12 mouse cellular contexts compared by ENCODE assay signal in the genomic region with DNA sequence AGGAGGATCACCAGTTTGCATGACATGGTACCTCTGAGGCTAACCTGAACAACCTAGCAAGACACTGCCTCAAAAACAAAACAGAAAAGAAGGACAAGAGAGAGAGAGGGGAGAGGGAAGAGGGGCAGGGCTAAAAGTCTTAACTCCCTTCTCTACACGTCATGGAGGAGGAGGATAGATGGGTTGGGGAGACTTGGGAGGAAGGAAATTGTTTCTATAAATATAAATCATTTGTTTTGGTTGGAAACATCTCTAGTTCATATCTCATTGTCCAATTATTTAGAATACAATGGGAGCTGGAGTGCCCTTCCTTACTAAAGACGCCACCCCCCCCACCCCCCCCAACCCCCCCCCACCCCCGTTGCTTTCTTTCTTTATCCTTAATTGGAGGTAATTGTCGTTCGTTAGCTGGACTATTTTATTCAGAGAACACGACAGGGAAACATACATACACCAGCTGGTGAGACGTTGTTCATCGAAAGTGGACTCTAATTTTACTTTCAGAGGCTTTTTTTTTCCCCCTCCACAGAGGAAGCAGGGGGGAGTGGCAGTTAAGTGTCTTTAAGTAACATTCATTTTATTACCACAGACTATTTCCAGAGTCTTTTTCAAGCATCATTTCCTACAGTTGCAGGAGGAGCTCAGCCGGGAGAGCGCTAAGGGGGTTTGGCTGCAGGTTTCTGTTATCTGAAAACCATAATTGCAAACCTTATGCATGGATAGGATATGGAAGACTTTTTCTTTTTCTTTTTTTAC.
DNase-seq lines count a peak whose midpoint lies in the region; ATAC-seq and TF ChIP-seq lines count a peak whose summit lies in the region.
"Had no signal": no experiment of that assay in that cellular context is flagged by ENCODE, and none has a peak within 500 bp of the region (broad histone marks: within the 10 kb centered on the region; RNA-seq: fewer than 3 reads in every experiment).

No protein-coding gene starts in this region.

- no peak overlapping the region for H3K9ac ChIP-seq in heart, embryonic 16.5 days (ENCODE audit: low read length)
- H3K9ac ChIP-seq: embryonic facial prominence, embryonic 12.5 days; hindbrain, embryonic 13.5 days had no signal

- H3K36me3 ChIP-seq in heart, embryonic 16.5 days (ENCODE audit: control insufficient read depth, insufficient read depth) = no peaks in the 10 kb centered on the region
- H3K36me3 ChIP-seq: embryonic facial prominence, embryonic 12.5 days; hindbrain, embryonic 13.5 days had no signal

- H3K4me2 ChIP-seq in heart, embryonic 16.5 days (ENCODE audit: low read depth, low read length) = no peak overlapping the region
- H3K4me2 ChIP-seq: embryonic facial prominence, embryonic 12.5 days; hindbrain, embryonic 13.5 days had no signal

- ATAC-seq in heart, embryonic 16.5 days (replicated peaks; ENCODE audit: extremely low read depth, insufficient read depth, low FRiP score) = no peak
- peak; percentile 57 to 90; a peak in 3 of 4 replicates for ATAC-seq in hematopoietic stem cell, adult 5-6 weeks (replicated peaks in 1 of 2; ENCODE audit: insufficient read depth in 1 of 2, low FRiP score in 2 of 2, low TSS enrichment in 1 of 2, low read depth in 1 of 2, poor library complexity in 2 of 2, severe bottlenecking in 2 of 2)

- H3K4me3 ChIP-seq in heart, embryonic 16.5 days (ENCODE audit: low read length) = no peak overlapping the region
- no peak overlapping the region for H3K4me3 ChIP-seq in left cerebral cortex, adult 2 months
- H3K4me3 ChIP-seq in brown adipose tissue, adult 24 weeks (ENCODE audit: insufficient read depth, low read depth, low read length) = peak overlapping the region; percentile 36; the same call in 1 of the 2 replicates
- H3K4me3 ChIP-seq: embryonic facial prominence, embryonic 12.5 days; hindbrain, embryonic 13.5 days had no signal

- 0 out of 2 replicates have a peak, but pooled peaks cover 7% of the 10 kb centered on the region for H3K4me1 ChIP-seq in heart, embryonic 16.5 days (ENCODE audit: control insufficient read depth, insufficient read depth, low read length)
- peaks cover 22% of the 10 kb centered on the region for H3K4me1 ChIP-seq in brown adipose tissue, adult 24 weeks (ENCODE audit: control insufficient read depth, insufficient read depth, insufficient read length, low read length)

- no peak for TF ChIP-seq CTCF in left cerebral cortex, adult 2 months (IDR thresholded peaks at IDR 0.05)

- intact Hi-C loops in left cerebral cortex, adult 2 months (cut with DNase I) = no loop called here

- WGBS in heart, embryonic 16.5 days = 71% methylated on average over 10 of the region's 10 CpGs

- peak overlapping the region; percentile 63 for H3K27ac ChIP-seq in heart, embryonic 16.5 days (ENCODE audit: low read length)
- peak overlapping the region; percentile 64 for H3K27ac ChIP-seq in left cerebral cortex, adult 2 months
- H3K27ac ChIP-seq in brown adipose tissue, adult 24 weeks (replicated peaks; ENCODE audit: low read depth, low read length) = peak overlapping the region; percentile 99
- H3K27ac ChIP-seq: embryonic facial prominence, embryonic 12.5 days had no signal

- no peaks in the 10 kb centered on the region for H3K27me3 ChIP-seq in heart, embryonic 16.5 days (ENCODE audit: control insufficient read depth, insufficient read depth, low read length)
- H3K27me3 ChIP-seq: embryonic facial prominence, embryonic 12.5 days; hindbrain, embryonic 13.5 days had no signal

- DNase-seq in heart, adult 18-20 months = no peak
- DNase-seq in left cerebral cortex, adult 2 months (ENCODE audit: extremely low spot score in 1 of 2, low spot score in 2 of 2) = no peak
- no peak for DNase-seq in left cerebral cortex, adult 9 months (ENCODE audit: low spot score in 2 of 2)
- DNase-seq in cerebellum, adult 11-12 months = no peak
- DNase-seq: cerebellum, postnatal 10 days; left cerebral cortex, postnatal 4 days; thymus, adult 18-20 months had no signal

- no peaks in the 10 kb centered on the region for H3K9me3 ChIP-seq in heart, embryonic 16.5 days (replicated peaks; ENCODE audit: control insufficient read depth, low read length)
- H3K9me3 ChIP-seq: embryonic facial prominence, embryonic 12.5 days; hindbrain, embryonic 13.5 days had no signal
